Mouse (Mus musculus): ENCODE measurements around the gene Cops4. TPM values are rescaled to one million over a fixed set of nuclear protein-coding genes. Genes with fewer than 3 reads are reported as not detected.

The Cops4 gene
- polyA plus RNA-seq, 1 experiment: 76.8 TPM

- Histone ChIP-seq H3K4me3 (ENCODE audit: insufficient read depth, low read length) (no peak overlapping the region), H3K27ac (ENCODE audit: insufficient read depth, low read length) (no peak overlapping the region), H3K4me1 (ENCODE audit: control insufficient read depth, insufficient read depth, low read length) (no peaks in the 10 kb centered on the region)
- TF ChIP-seq CTCF (IDR thresholded peaks at IDR 0.05; ENCODE audit: extremely low read depth, insufficient read depth, low read length) (no peak), POLR2A (IDR thresholded peaks at IDR 0.05; ENCODE audit: extremely low read depth, insufficient read depth, low read length) (no peak)
Observed at GRCm38 (mm10) chr5:100557019-100557418, 38.9 kb downstream of the Cops4 start.

GRCm38 (mm10) chr5:100557537-100557936 lies 39.4 kb downstream of the Cops4 start:
- no peak for TF ChIP-seq CTCF (IDR thresholded peaks at IDR 0.05; ENCODE audit: extremely low read depth, insufficient read depth, low read length)
- TF ChIP-seq POLR2A (IDR thresholded peaks at IDR 0.05; ENCODE audit: extremely low read depth, insufficient read depth, low read length): no peak
- Histone ChIP-seq H3K4me1 (ENCODE audit: control insufficient read depth, insufficient read depth, low read length) (no peaks in the 10 kb centered on the region), H3K27ac (ENCODE audit: insufficient read depth, low read length) (no peak overlapping the region), H3K4me3 (ENCODE audit: insufficient read depth, low read length) (no peak overlapping the region)

GRCm38 (mm10) chr5:100558783-100559182 lies 40.7 kb downstream of the Cops4 start:
- no peak overlapping the region for H3K4me3 ChIP-seq (ENCODE audit: insufficient read depth, low read length)
- no peaks in the 10 kb centered on the region for H3K4me1 ChIP-seq (ENCODE audit: control insufficient read depth, insufficient read depth, low read length)
- H3K27ac ChIP-seq (ENCODE audit: insufficient read depth, low read length): no peak overlapping the region
- no peak for TF ChIP-seq POLR2A (IDR thresholded peaks at IDR 0.05; ENCODE audit: extremely low read depth, insufficient read depth, low read length)
- TF ChIP-seq CTCF (IDR thresholded peaks at IDR 0.05; ENCODE audit: extremely low read depth, insufficient read depth, low read length): no peak

- H3K27ac ChIP-seq (ENCODE audit: insufficient read depth, low read length): no peak overlapping the region
- TF ChIP-seq POLR2A (IDR thresholded peaks at IDR 0.05; ENCODE audit: extremely low read depth, insufficient read depth, low read length) (no peak), CTCF (IDR thresholded peaks at IDR 0.05; ENCODE audit: extremely low read depth, insufficient read depth, low read length) (no peak)
- H3K4me1 ChIP-seq (ENCODE audit: control insufficient read depth, insufficient read depth, low read length): no peaks in the 10 kb centered on the region
- no peak overlapping the region for H3K4me3 ChIP-seq (ENCODE audit: insufficient read depth, low read length)
Observed at GRCm38 (mm10) chr5:100559357-100559756, 41.2 kb downstream of the Cops4 start.

- TF ChIP-seq CTCF (IDR thresholded peaks at IDR 0.05; ENCODE audit: extremely low read depth, insufficient read depth, low read length) (no peak), POLR2A (IDR thresholded peaks at IDR 0.05; ENCODE audit: extremely low read depth, insufficient read depth, low read length) (no peak)
- H3K4me1 ChIP-seq (ENCODE audit: control insufficient read depth, insufficient read depth, low read length): no peaks in the 10 kb centered on the region
- no peak overlapping the region for H3K4me3 ChIP-seq (ENCODE audit: insufficient read depth, low read length)
- H3K27ac ChIP-seq (ENCODE audit: insufficient read depth, low read length): no peak overlapping the region
Observed at GRCm38 (mm10) chr5:100562702-100563101, 44.6 kb downstream of the Cops4 start.

GRCm38 (mm10) chr5:100566798-100567197 lies 48.7 kb downstream of the Cops4 start:
- TF ChIP-seq POLR2A (IDR thresholded peaks at IDR 0.05; ENCODE audit: extremely low read depth, insufficient read depth, low read length) (no peak), CTCF (IDR thresholded peaks at IDR 0.05; ENCODE audit: extremely low read depth, insufficient read depth, low read length) (no peak)

GRCm38 (mm10) chr5:100567258-100568032 lies 49.3 kb downstream of the Cops4 start:
- H3K4me1 ChIP-seq (ENCODE audit: control insufficient read depth, insufficient read depth, low read length): no peaks in the 10 kb centered on the region
- no peak for TF ChIP-seq POLR2A (IDR thresholded peaks at IDR 0.05; ENCODE audit: extremely low read depth, insufficient read depth, low read length)
- no peak for TF ChIP-seq CTCF (IDR thresholded peaks at IDR 0.05; ENCODE audit: extremely low read depth, insufficient read depth, low read length)
- H3K4me3 ChIP-seq (ENCODE audit: insufficient read depth, low read length): no peak overlapping the region
- H3K27ac ChIP-seq (ENCODE audit: insufficient read depth, low read length): no peak overlapping the region

More at GRCm38 (mm10) chr5:100566798-100567197, 48.7 kb downstream of the Cops4 start:
- Histone ChIP-seq H3K27ac (ENCODE audit: insufficient read depth, low read length) (no peak overlapping the region), H3K4me1 (ENCODE audit: control insufficient read depth, insufficient read depth, low read length) (no peaks in the 10 kb centered on the region), H3K4me3 (ENCODE audit: insufficient read depth, low read length) (no peak overlapping the region)

- Histone ChIP-seq H3K4me3 (ENCODE audit: insufficient read depth, low read length) (no peak overlapping the region), H3K27ac (ENCODE audit: insufficient read depth, low read length) (no peak overlapping the region), H3K4me1 (ENCODE audit: control insufficient read depth, insufficient read depth, low read length) (no peaks in the 10 kb centered on the region)
- TF ChIP-seq POLR2A (IDR thresholded peaks at IDR 0.05; ENCODE audit: extremely low read depth, insufficient read depth, low read length) (no peak), CTCF (IDR thresholded peaks at IDR 0.05; ENCODE audit: extremely low read depth, insufficient read depth, low read length) (no peak)
Observed at GRCm38 (mm10) chr5:100568177-100568576, 50.1 kb downstream of the Cops4 start.

- TF ChIP-seq CTCF (IDR thresholded peaks at IDR 0.05; ENCODE audit: extremely low read depth, insufficient read depth, low read length) (no peak), POLR2A (IDR thresholded peaks at IDR 0.05; ENCODE audit: extremely low read depth, insufficient read depth, low read length) (no peak)
- H3K4me1 ChIP-seq (ENCODE audit: control insufficient read depth, insufficient read depth, low read length): no peaks in the 10 kb centered on the region
- H3K27ac ChIP-seq (ENCODE audit: insufficient read depth, low read length): no peak overlapping the region
- no peak overlapping the region for H3K4me3 ChIP-seq (ENCODE audit: insufficient read depth, low read length)
Observed at GRCm38 (mm10) chr5:100568802-100569201, 50.7 kb downstream of the Cops4 start.

- Histone ChIP-seq H3K4me1 (ENCODE audit: control insufficient read depth, insufficient read depth, low read length) (no peaks in the 10 kb centered on the region), H3K27ac (ENCODE audit: insufficient read depth, low read length) (no peak overlapping the region), H3K4me3 (ENCODE audit: insufficient read depth, low read length) (no peak overlapping the region)
- TF ChIP-seq CTCF (IDR thresholded peaks at IDR 0.05; ENCODE audit: extremely low read depth, insufficient read depth, low read length) (no peak), POLR2A (IDR thresholded peaks at IDR 0.05; ENCODE audit: extremely low read depth, insufficient read depth, low read length) (no peak)
Observed at GRCm38 (mm10) chr5:100569250-100569934, 51.3 kb downstream of the Cops4 start.

Measured in cortical plate, adult 2 months (tissue).